Mouse (Mus musculus): Measurements from ENCODE around the gene Pcgf3. TPM values are rescaled to one million over a fixed set of nuclear protein-coding genes. Genes with fewer than 3 reads are reported as not detected.

Gene Pcgf3
- polyA plus RNA-seq, 1 experiment from 2014 or later = 24.3 TPM

DNA sequence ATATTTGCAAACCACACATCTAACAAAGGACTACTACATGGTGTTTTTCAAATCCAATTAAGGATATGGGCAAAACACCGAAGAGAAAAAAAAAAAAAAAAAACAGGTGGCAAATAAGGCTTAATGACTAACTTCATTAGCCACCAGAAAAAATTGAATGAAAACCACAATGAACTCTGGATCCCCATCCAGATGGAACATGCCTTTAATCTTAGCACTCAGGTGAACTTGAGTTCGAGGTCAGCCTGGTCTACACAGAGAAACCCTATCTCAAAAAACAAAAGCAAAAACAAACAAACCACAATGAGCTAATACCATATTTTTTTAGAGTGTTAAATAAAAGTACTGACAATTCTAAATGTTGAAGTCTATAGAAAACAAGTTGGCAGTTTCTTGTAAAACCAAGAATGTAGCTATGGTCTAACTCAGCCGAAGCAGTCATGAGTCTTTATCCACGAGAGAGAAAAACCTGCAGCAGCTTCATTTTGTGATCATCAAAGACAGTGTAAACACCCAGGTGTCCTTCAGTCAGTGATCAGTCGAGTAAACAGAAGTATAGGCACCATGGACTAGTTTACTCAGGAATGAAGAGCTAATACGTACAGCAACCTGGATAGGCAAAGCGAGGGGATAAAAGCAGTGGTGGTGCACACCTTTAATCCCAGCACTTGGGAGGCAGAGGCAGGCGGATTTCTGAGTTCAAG lies 10.0 kb upstream of the Pcgf3 start:
- peaks cover 20% of the 10 kb centered on the region for H3K4me1 ChIP-seq (replicated peaks)
- WGBS = 81% methylated on average over 8 of the region's 8 CpGs
- no peak for DNase-seq (ENCODE audit: low spot score)

DNA sequence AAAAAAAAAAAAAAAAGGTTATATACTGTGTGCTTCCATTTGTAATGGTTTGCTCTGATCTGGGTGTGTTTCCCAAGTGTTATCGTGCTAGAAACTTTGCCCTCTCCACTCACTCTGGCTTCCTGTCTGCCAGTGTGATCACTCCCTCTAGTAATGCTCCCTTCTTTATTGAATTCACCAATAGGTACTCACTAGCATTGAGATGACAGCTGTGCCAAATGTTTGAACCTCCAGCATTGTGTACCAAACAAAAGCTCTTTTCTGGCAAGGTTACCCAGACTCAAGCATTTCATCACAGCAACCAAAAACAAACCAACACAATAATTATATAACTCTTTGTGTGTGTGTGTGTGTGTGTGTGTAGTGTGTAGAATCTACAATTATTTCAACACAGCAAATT lies 9.4 kb upstream of the Pcgf3 start:
- no peaks in the 10 kb centered on the region for H3K9me3 ChIP-seq
- no peak for DNase-seq (ENCODE audit: low spot score)
- WGBS = 82% methylated on average over 1 of the region's 1 CpGs

More for the DNA sequence above, 10.0 kb upstream of the Pcgf3 start:
- Histone ChIP-seq H3K27ac (no peak overlapping the region), H3K4me3 (no peak overlapping the region), H3K36me3 (no peaks in the 10 kb centered on the region), H3K9me3 (no peaks in the 10 kb centered on the region), H3K27me3 (ENCODE audit: insufficient read depth, poor library complexity, severe bottlenecking) (peaks cover 26% of the 10 kb centered on the region)

GRCm38 (mm10) chr5:108452422-108452821 lies 8.6 kb upstream of the Pcgf3 start:
- DNase-seq (ENCODE audit: low spot score) = no peak
- WGBS = 96% methylated on average over 1 of the region's 1 CpGs
- Histone ChIP-seq H3K4me3 (no peak overlapping the region), H3K9me3 (no peaks in the 10 kb centered on the region), H3K27ac (no peak overlapping the region), H3K27me3 (ENCODE audit: insufficient read depth, poor library complexity, severe bottlenecking) (peaks cover 16% of the 10 kb centered on the region), H3K4me1 (replicated peaks) (peaks cover 20% of the 10 kb centered on the region), H3K36me3 (no peaks in the 10 kb centered on the region)

More for the DNA sequence above, 9.4 kb upstream of the Pcgf3 start:
- no peak overlapping the region for H3K27ac ChIP-seq
- H3K4me3 ChIP-seq = no peak overlapping the region
- no peaks in the 10 kb centered on the region for H3K36me3 ChIP-seq
- peaks cover 24% of the 10 kb centered on the region for H3K27me3 ChIP-seq (ENCODE audit: insufficient read depth, poor library complexity, severe bottlenecking)
- peaks cover 20% of the 10 kb centered on the region for H3K4me1 ChIP-seq (replicated peaks)

GRCm38 (mm10) chr5:108454094-108454493 lies 6.9 kb upstream of the Pcgf3 start:
- no peaks in the 10 kb centered on the region for H3K9me3 ChIP-seq
- H3K4me1 ChIP-seq (replicated peaks) = peaks cover 8% of the 10 kb centered on the region; the same call in 1 of the 2 replicates
- WGBS = 44% methylated on average over 3 of the region's 3 CpGs
- peaks cover 16% of the 10 kb centered on the region for H3K27me3 ChIP-seq (ENCODE audit: insufficient read depth, poor library complexity, severe bottlenecking)
- no peak for DNase-seq (ENCODE audit: low spot score)
- H3K36me3 ChIP-seq = no peaks in the 10 kb centered on the region
- H3K27ac ChIP-seq = no peak overlapping the region
- H3K4me3 ChIP-seq = no peak overlapping the region

GRCm38 (mm10) chr5:108458706-108459105 lies 2.3 kb upstream of the Pcgf3 start:
- 81% methylated on average over 2 of the region's 2 CpGs for WGBS
- Histone ChIP-seq H3K36me3 (no peaks in the 10 kb centered on the region), H3K4me1 (replicated peaks) (peaks cover 30% of the 10 kb centered on the region), H3K27ac (no peak overlapping the region), H3K9me3 (no peaks in the 10 kb centered on the region), H3K4me3 (no peak overlapping the region), H3K27me3 (ENCODE audit: insufficient read depth, poor library complexity, severe bottlenecking) (peaks cover 13% of the 10 kb centered on the region)
- DNase-seq (ENCODE audit: low spot score) = no peak

- no peak for DNase-seq (ENCODE audit: low spot score)
- no peaks in the 10 kb centered on the region for H3K36me3 ChIP-seq
- 39% methylated on average over 6 of the region's 6 CpGs for WGBS
- no peaks in the 10 kb centered on the region for H3K9me3 ChIP-seq
- peaks cover 40% of the 10 kb centered on the region for H3K4me1 ChIP-seq (replicated peaks)
- peaks cover 13% of the 10 kb centered on the region for H3K27me3 ChIP-seq (ENCODE audit: insufficient read depth, poor library complexity, severe bottlenecking)
- peak overlapping the region; percentile 99 for H3K27ac ChIP-seq
- peak overlapping the region; percentile 92 for H3K4me3 ChIP-seq
Observed at GRCm38 (mm10) chr5:108460461-108460860, 571 bp upstream of the Pcgf3 start.

GRCm38 (mm10) chr5:108462446-108462845 lies 1.4 kb downstream of the Pcgf3 start:
- WGBS = 61% methylated on average over 4 of the region's 4 CpGs
- peak overlapping the region; percentile 92 for H3K4me3 ChIP-seq
- H3K36me3 ChIP-seq = peaks cover 12% of the 10 kb centered on the region; the same call in 1 of the 2 replicates
- H3K27me3 ChIP-seq (ENCODE audit: insufficient read depth, poor library complexity, severe bottlenecking) = peaks cover 13% of the 10 kb centered on the region
- no peak for DNase-seq (ENCODE audit: low spot score)
- H3K4me1 ChIP-seq (replicated peaks) = peaks cover 40% of the 10 kb centered on the region
- peak overlapping the region; percentile 99 for H3K27ac ChIP-seq
- no peaks in the 10 kb centered on the region for H3K9me3 ChIP-seq

GRCm38 (mm10) chr5:108465131-108465891 lies 4.3 kb downstream of the Pcgf3 start:
- Histone ChIP-seq H3K4me3 (no peak overlapping the region), H3K4me1 (replicated peaks) (peaks cover 40% of the 10 kb centered on the region), H3K27ac (no peak overlapping the region), H3K36me3 (peaks cover 20% of the 10 kb centered on the region), H3K9me3 (no peaks in the 10 kb centered on the region), H3K27me3 (ENCODE audit: insufficient read depth, poor library complexity, severe bottlenecking) (no peaks in the 10 kb centered on the region)
- no peak for DNase-seq (ENCODE audit: low spot score)
- 94% methylated on average over 6 of the region's 6 CpGs for WGBS

DNA sequence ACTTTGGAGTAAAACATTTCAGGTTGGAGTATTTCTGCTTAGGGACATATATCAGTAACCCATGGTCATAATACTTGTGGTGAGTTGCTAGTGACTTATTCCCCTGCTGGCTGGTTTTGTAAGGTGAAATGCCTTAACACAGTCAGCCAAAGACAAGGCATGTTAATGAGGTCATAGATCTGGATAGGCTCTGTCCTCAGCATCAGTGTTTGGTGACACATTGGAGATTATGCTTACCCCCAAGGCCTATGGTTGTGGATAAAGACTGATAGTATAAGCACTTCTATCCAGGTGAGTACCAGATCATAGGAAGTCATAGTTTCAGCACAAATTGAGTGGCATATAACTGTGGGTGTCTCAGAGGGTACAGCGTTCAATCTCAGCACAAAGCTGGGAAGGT lies 5.6 kb downstream of the Pcgf3 start:
- Histone ChIP-seq H3K27me3 (ENCODE audit: insufficient read depth, poor library complexity, severe bottlenecking) (no peaks in the 10 kb centered on the region), H3K36me3 (peaks cover 25% of the 10 kb centered on the region), H3K4me1 (replicated peaks) (peaks cover 31% of the 10 kb centered on the region), H3K9me3 (no peaks in the 10 kb centered on the region), H3K4me3 (no peak overlapping the region), H3K27ac (no peak overlapping the region)
- no peak for DNase-seq (ENCODE audit: low spot score)
- 96% methylated on average over 1 of the region's 1 CpGs for WGBS

- Histone ChIP-seq H3K9me3 (no peaks in the 10 kb centered on the region), H3K4me3 (no peak overlapping the region), H3K27me3 (ENCODE audit: insufficient read depth, poor library complexity, severe bottlenecking) (no peaks in the 10 kb centered on the region), H3K36me3 (peaks cover 55% of the 10 kb centered on the region), H3K27ac (no peak overlapping the region), H3K4me1 (replicated peaks) (peaks cover under 1% of the 10 kb centered on the region; the same call in 1 of the 2 replicates)
- no peak for DNase-seq (ENCODE audit: low spot score)
- 78% methylated on average over 7 of the region's 7 CpGs for WGBS
Observed at GRCm38 (mm10) chr5:108469617-108470016, 8.6 kb downstream of the Pcgf3 start.

GRCm38 (mm10) chr5:108473737-108474136 lies 12.7 kb downstream of the Pcgf3 start:
- no peaks in the 10 kb centered on the region for H3K4me1 ChIP-seq (replicated peaks)
- no peaks in the 10 kb centered on the region for H3K27me3 ChIP-seq (ENCODE audit: insufficient read depth, poor library complexity, severe bottlenecking)
- no peak for DNase-seq (ENCODE audit: low spot score)
- no peaks in the 10 kb centered on the region for H3K9me3 ChIP-seq
- peaks cover 78% of the 10 kb centered on the region for H3K36me3 ChIP-seq
- H3K4me3 ChIP-seq = no peak overlapping the region
- 85% methylated on average over 4 of the region's 4 CpGs for WGBS
- H3K27ac ChIP-seq = no peak overlapping the region

DNA sequence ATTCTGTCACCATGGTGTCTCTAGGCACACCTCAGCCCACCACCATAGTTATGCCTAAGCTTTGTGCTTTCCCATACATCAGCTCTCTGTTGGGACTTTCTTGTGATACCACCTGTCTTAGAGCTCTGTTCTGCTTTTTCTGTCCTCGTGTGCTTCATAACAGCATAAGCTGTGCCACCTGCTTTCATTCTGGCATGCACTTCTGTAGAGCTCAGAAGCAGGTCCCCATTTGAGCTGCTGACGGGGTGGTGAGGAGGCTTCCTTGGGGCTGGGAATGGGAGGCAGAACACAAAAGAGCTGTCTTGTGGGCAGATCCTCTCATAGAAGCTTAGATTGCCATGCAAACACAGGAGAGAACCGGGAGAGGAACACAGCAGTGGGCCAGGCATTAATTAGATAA lies 14.9 kb downstream of the Pcgf3 start:
- Histone ChIP-seq H3K4me1 (replicated peaks) (no peaks in the 10 kb centered on the region), H3K27me3 (ENCODE audit: insufficient read depth, poor library complexity, severe bottlenecking) (no peaks in the 10 kb centered on the region), H3K36me3 (peaks cover 83% of the 10 kb centered on the region), H3K4me3 (no peak overlapping the region), H3K27ac (no peak overlapping the region), H3K9me3 (no peaks in the 10 kb centered on the region)
- WGBS = 88% methylated on average over 3 of the region's 3 CpGs
- DNase-seq (ENCODE audit: low spot score) = no peak

- H3K36me3 ChIP-seq = peaks cover 67% of the 10 kb centered on the region
- H3K9me3 ChIP-seq = no peaks in the 10 kb centered on the region
- WGBS = 99% methylated on average over 6 of the region's 6 CpGs
Observed at GRCm38 (mm10) chr5:108483006-108483405, 22.0 kb downstream of the Pcgf3 start.

More at GRCm38 (mm10) chr5:108483006-108483405, 22.0 kb downstream of the Pcgf3 start:
- Histone ChIP-seq H3K4me1 (replicated peaks) (no peaks in the 10 kb centered on the region), H3K27ac (no peak overlapping the region), H3K4me3 (no peak overlapping the region), H3K27me3 (ENCODE audit: insufficient read depth, poor library complexity, severe bottlenecking) (no peaks in the 10 kb centered on the region)
- no peak for DNase-seq (ENCODE audit: low spot score)
